Mouse (Mus musculus): ENCODE data around the gene Vmn2r8. TPM values are rescaled to one million over a fixed set of nuclear protein-coding genes. Genes with fewer than 3 reads are reported as not detected.
"Not testable (repeated sequence)": the region's sequence is repeated elsewhere in the genome, so short reads cannot be mapped to it uniquely, and the experiment has no call there.

Vmn2r8 gene
- not detected for total RNA-seq (2021)
- long read RNA-seq, experiment 1: 0 reads
- long read RNA-seq, experiment 2: 0 reads

DNA sequence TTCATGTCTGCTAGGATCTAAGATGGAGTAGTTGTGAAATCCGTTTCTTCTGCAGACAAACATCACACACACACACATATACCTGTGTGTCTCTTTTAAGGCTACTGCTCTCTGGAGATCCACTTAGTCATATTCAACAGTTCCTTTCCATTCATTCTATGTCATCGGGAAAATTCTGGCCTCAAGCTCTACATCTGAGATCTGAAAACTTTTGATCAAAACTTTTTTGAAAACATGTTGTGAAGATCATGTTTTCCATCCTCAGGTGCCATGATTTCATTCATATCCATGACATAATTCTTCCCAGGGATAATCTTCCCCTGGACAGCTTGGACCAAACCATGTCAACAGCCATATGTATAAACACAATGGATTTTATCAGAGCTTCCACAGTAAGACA, at the start of gene Vmn2r8:
Gene Vmn2r8 (minus strand): TSS at position 101 of the 400 bp plus-strand sequence.
- DNase-seq (ENCODE audit: low spot score): not testable (repeated sequence)

DNA sequence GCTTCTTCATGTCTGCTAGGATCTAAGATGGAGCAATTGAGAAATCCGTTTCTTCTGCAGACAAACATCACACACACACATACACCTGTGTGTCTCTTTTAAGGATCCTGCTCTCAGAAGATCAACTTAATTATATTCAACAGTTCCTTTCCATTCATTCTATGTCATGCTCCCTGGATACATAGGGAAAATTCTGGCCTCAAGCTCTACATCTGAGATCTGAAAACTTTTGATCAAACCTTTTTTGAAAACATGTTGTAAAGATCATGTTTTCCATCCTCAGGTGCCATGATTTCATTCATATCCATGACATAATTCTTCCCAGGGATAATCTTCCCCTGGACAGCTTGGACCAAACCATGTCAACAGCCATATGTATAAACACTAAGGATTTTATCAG, 43.9 kb upstream of the Vmn2r8 start, which contains the start of gene Vmn2r9:
Gene Vmn2r9 (minus strand): TSS at position 101 of the 400 bp plus-strand sequence.
- DNase-seq (ENCODE audit: low spot score): not testable (repeated sequence)

DNA sequence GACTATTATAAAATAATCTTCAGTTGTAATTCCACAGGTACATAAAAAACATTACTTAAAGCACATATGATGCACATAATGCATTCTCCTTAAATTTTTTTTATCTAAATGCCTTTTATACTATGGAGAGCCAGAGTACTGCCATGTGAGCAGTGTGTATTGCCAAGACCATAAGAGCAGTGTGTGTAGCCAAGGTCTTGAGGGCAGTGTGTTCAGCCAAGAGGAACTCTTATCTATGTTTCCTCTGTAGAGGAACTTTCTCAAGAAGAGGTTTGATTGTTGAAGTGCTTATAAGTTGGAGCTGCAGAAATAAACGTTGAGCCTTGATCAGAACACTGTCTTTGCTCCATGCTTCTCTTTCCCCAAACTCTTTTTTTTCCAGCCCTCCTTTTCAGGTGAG, 40.8 kb upstream of the Vmn2r8 start:
- DNase-seq (ENCODE audit: low spot score): no peak

DNA sequence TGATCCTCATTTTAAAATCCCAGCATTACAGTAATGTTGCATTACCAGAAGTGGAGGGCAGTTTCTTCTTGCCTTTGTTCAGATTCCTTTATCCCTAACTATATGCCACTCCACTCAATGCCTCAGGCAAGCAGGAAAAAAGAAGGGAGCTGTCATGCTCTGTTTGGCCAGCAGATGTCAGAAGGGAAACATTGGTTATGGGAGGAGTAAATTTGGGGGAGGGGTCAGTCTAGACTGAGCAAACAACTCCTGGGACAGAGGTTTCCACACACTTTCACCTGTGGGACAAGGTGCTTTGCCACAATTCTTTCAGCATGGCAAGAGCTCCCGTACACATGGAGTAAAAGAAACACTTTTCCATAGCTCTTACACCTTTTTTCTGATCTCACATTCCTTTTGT, 27.5 kb upstream of the Vmn2r8 start:
- DNase-seq (ENCODE audit: low spot score): no peak

DNA sequence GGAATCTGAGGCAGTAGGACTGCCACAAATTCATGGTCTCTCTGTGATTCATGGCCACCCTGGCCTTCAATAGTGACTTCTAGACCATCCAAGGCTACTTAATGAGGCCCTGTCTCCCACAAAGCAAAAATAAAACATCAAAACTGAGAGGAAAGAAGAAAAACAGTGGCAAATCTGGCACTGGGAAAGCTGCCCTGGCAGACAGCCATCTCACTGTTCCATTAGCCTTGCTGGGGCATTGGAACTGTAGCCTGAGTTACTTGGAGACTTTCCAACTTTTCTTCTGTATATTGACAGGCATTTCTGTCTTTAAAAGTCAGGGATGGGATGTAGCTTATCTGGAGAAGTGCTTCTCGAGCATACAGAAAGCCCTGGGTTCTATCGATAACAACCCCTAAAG, 14.6 kb upstream of the Vmn2r8 start:
- DNase-seq (ENCODE audit: low spot score): no peak

DNA sequence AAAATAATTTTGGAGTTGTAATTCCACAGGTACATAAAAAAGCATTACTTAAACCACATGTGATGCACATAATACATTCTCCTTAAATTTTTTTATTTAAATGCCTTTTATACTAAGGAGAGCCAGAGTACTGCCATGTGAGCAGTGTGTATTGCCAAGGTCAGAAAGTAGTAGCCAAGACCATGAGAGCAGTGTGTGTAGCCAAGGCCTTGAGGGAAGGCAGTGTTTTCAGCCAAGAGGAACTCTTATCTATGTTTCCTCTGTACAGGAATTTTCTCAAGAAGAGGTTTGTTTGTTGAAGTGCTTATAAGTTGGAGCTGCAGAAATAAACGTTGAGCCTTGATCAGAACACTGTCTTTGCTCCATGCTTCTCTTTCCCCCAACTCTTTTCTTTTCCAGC, 5.0 kb downstream of the Vmn2r8 start:
- no peak for DNase-seq (ENCODE audit: low spot score)

DNA sequence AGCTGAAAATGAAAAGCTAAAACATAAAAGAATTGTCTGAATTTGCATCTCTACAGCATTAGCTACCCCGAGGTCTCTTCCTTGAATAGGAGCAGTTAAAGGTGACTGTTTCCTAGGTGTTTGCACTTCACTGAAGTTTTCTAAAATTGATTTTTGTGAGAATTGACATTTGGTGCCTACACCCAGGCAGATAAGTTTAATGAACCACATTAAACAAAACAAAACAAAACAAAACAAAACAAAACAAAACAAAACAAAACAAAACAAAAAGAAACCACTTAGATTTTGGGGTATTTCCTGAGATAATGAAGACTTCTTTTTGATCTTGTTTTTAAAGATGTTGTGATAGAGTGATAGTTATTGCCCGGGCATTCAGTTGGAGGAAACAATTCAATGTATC, 13.4 kb downstream of the Vmn2r8 start, which contains the start of gene Tmed11:
Gene Tmed11 (minus strand): TSS at position 101 of the 400 bp plus-strand sequence.
- not testable (repeated sequence) for DNase-seq (ENCODE audit: low spot score)

DNA sequence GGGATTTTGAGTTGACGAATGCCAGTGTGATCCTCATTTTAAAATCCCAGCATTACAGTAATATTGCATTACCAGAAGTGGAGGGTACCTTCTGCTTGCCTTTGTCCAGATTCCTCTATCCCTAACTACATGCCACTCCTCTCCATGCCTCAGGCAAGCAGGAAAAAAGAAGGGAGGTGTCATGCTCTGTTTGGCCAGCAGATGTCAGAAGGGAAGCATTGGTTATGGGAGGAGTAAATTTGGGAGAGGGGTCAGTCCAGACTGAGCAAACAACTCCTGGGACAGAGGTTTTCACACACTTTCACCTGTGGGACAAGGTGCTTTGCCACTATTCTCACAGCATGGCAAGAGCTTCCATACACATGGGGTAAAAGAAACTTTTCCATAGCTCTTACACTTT, 18.3 kb downstream of the Vmn2r8 start:
- not testable (repeated sequence) for DNase-seq (ENCODE audit: low spot score)

DNA sequence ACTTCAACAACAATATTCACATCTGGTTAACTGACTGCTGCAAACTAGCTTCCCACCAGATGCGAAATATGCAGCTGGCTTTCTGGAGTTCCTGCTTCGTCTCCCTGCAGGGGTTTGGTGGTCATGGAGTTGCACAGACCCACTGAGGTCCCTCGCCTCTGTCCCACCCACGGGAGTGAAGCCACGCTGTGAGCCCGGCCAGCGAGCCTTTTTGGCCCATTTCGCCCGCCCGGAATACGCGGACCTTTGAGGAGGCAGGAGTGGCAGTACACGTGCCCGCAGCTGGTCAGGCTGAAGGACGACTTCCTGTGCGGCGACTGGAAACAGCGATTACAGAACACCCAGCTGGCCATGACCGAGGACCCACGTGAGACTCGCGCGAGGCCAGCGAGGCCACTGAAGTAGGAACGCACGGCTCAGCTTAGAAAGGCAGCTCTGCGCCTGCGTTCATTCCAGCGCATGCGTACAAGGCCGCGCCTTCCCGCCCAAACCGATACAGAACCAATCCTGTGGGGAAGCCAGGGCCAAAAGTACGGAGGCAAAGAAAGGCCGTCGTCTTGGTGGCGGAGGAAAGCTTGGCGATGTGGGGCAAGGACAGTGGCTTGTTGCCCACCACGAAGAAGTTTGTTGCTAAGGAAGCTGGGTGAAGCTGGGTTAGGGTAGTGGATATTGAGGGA, 33.9 kb downstream of the Vmn2r8 start, which contains the start of gene Rnf212:
Gene Rnf212 (minus strand): TSS at position 353 of the 677 bp plus-strand sequence.
- no peak for DNase-seq (ENCODE audit: low spot score)

DNA sequence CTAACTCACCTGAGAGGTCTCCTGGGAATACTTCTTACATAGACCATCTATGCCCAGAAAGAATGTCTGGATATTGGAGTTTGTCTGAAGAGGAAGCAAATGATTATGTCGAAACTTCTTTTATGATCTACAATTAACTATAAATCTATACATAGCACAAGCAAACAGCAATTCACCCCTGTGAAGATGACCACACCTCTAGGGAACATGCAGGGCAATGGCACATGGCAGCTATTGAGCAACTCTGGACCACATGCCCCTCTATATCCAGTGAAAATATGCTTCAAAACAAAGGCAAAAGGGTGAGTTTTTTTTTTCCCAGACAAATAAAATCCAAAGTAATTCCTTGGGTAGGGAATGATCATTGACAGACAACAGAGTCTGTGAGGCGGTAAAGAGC, 48.6 kb downstream of the Vmn2r8 start:
- DNase-seq (ENCODE audit: low spot score): no peak

DNA sequence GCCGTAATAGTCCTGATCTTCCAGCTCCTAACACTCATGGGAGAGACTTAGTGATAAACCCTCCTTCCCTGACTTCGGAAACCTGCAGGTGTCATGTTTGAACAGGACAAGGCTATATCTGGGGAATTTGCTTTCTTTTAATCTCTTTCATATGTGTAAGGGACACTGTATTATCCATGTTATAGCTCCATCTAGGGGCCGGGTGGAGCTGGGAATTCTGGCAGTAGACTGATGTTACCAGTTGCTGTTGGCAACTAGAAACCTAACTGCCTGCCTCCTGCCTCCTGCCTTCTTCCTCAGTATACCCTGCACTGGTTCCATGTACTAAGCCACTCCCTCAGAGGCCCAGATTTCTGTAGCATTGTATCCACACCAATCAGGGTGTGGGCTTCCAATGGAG, 50.3 kb downstream of the Vmn2r8 start:
- DNase-seq (ENCODE audit: low spot score): no peak

DNA sequence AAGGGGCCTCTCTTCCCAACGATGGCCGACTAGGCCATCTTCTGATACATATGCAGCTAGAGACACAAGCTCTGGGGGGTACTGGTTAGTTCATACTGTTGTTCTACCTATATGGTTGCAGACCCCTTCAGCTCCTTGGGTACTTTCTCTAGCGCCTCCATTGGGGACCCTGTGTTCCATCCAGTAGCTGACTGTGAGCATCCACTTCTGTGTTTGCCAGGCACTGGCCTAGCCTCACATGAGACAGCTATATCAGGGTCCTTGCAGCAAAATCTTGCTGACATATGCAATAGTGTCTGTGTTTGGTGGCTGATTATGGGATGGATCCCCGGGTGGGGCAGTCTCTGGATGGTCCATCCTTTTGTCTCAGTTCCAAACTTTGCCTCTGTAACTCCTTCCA, 57.4 kb downstream of the Vmn2r8 start:
- DNase-seq (ENCODE audit: low spot score): not testable (repeated sequence)

DNA sequence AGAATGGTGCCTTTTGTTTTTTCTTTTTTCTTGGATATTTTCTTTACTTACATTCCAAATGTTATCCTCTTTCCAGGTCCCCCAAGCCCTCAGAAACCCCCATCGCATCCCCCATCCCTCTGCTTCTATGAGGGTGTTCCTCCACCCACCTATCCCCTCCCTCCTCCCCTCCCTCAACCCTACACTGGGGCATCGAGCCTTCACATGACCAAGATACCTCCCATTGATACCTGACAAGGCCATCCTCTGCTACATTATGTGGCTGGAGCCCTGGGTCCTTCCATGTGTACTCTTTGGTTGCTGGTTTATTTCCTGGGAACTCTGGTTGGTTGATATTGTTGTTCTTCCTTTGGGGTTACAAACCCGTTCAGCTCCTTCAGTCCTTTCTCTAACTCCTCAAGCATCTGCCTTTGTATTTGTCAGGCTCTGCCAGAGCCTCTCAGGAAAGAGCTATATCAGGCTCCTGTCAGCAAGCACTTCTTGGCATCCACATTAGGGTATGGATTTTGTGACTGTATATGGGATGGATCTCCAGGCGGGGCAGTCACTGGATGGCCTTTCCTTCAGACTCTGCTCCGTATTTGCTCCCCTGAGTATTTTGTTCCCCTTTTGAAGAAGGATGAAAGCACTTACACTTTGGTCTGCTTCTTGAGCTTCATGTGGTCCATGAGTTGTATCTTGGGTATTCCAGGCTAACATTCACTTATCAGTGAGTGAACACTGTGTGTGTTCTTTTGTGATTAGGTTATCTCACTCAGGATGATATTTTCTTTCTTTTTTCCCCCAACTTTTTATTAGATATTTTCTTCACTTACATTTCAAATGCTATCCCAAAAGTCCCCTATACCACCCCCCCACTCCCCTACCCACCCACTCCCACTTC, 58.1 kb downstream of the Vmn2r8 start:
- no peak for DNase-seq (ENCODE audit: low spot score)

DNA sequence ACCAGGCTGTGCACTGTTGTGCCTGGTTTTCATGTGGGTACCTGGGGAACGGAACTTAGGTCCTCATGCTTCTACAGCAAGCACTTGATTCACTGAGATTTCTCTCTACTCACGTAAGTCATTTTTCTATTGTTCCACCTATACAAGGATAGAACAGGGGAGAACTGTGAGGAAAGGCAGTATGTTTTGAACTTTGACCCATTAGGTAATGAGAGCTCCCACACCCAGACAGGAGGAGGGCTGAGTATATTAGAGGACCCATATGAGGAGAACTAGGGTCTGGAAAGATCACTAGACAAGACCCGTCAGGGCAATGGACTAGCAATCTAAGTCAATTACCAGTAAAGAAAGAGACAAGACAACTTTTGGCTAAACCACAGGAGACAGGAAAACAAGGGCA, 64.0 kb downstream of the Vmn2r8 start:
- no peak for DNase-seq (ENCODE audit: low spot score)

DNA sequence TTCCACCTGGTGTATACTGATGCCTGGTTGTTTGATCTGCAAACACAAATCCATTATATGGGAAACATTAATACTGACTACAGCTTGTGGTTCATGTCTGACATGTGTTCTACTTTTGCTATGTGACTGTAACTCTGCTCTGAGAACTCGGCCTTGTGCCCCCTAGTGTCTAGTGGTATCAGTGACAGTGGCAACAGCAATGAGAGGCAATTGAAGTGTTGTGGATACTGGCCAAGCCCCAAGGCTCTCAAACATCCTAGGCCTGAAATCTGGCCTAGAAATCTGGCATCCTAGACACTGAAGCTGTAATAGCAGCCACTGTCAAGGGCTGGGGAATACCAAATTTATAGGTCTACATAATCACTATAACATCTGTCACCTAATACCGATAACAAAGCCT, 64.8 kb downstream of the Vmn2r8 start:
- DNase-seq (ENCODE audit: low spot score): no peak

DNA sequence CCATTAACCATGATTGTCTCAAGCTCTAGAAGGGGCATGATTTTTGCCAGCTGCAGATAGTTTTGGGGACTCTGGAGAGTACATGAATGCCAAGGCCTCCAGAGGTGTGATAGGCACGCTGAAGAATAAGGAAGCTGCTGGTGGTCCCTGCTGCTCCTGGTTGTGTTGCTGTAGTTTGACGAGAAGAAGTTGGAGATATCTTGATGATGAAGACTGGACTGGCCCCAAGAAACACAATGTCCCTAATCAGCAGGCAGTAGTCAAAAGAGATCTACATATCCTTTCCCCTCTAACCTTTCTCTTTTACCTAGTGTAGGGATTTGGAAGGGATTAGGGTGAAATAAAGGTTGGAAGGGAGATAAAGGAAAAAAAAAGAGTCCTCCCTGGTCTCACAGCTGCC, 66.1 kb downstream of the Vmn2r8 start:
- no peak for DNase-seq (ENCODE audit: low spot score)

DNA sequence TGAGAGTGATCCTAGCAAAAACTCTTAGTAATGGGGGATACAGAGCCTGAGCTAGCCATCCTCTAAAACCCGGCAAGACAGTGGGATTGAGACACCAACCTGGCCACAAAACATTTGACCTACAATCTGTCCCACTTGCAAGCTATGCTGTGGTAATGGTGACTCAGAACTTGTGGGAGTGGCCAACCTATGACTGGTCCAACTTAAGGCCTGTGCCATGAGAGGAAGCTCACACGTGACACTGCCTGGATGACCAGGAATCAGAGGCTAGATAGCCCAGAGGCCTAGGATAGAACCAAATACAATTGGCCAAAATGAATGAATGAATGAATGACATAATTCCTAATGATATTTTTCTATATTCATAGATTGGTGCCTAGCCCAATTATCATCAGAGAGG, 66.8 kb downstream of the Vmn2r8 start:
- no peak for DNase-seq (ENCODE audit: low spot score)

Other genes starting within 250 kb of the Vmn2r8 start
- 10 to 100 TPM; 10.9 to 11.9 TPM for gene Gak, start 179.1 kb downstream of the Vmn2r8 start, total RNA-seq (2021)
- 10 to 100 TPM in 1 of 2 experiments, 1 to 10 TPM in 1; 7.6 to 10.7 TPM for gene Tmem175, start 179.1 kb downstream of the Vmn2r8 start, total RNA-seq (2021)
- 1 to 10 TPM; 8.2 to 10.0 TPM for gene Idua, start 148.5 kb downstream of the Vmn2r8 start, total RNA-seq (2021)
- gene Dgkq, start 139.2 kb downstream of the Vmn2r8 start, total RNA-seq (2021): 1 to 10 TPM; 2.4 to 3.9 TPM
- gene Slc26a1, start 133.3 kb downstream of the Vmn2r8 start, total RNA-seq (2021): under 1 TPM in 1 of 2 experiments, not detected in 1; 0.12 TPM
- 10 to 100 TPM; 23.3 to 29.9 TPM for gene Fgfrl1, start 116.5 kb downstream of the Vmn2r8 start, total RNA-seq (2021)
- not detected for gene Rnf212, start 33.9 kb downstream of the Vmn2r8 start, total RNA-seq (2021)
- gene Tmed11, start 13.5 kb downstream of the Vmn2r8 start, total RNA-seq (2021): not detected
- gene Vmn2r9, start 43.8 kb upstream of the Vmn2r8 start, total RNA-seq (2021): not detected
- not detected for gene Vmn2r10, start 197.7 kb upstream of the Vmn2r8 start, total RNA-seq (2021)